Mouse (Mus musculus) midbrain, embryonic 16.5 days (tissue): ENCODE data around the gene Bmi1. TPM values are rescaled to one million over a fixed set of nuclear protein-coding genes. Genes with fewer than 3 reads are reported as not detected.

ENCODE experiments used
- ATAC-seq: fragments of 200-750 bp; cut with Nextera tagmentation; 2 replicates; pipeline ENCODE4 v1.8.0; 2017; ENCODE audit warnings: moderate TSS enrichment
- H3K27ac ChIP-seq: fragments of 300-500 bp; sonication (generic); 2 replicates; pipeline ENCODE4 v1.5.1; 2014; ENCODE audit warnings: mild to moderate bottlenecking, low read length, mixed read lengths
- H3K27me3 ChIP-seq: fragments of 300-500 bp; sonication (generic); 2 replicates; pipeline ENCODE4 v1.6.1; 2014; ENCODE audit warnings: low read depth, low read length, mixed read lengths; ENCODE audit not compliant: control insufficient read depth, insufficient read depth
- H3K36me3 ChIP-seq: fragments of 300-500 bp; sonication (generic); 2 replicates; pipeline ENCODE4 v1.6.1; 2014; ENCODE audit warnings: mild to moderate bottlenecking, low read length, moderate library complexity, mixed read lengths; ENCODE audit not compliant: control insufficient read depth, insufficient read depth
- H3K4me1 ChIP-seq: fragments of 300-500 bp; sonication (generic); 2 replicates; pipeline ENCODE4 v1.6.1; 2014; ENCODE audit warnings: mild to moderate bottlenecking, low read length, mixed read lengths; ENCODE audit not compliant: control insufficient read depth, insufficient read depth
- H3K4me2 ChIP-seq: fragments of 300-500 bp; sonication (generic); 2 replicates; pipeline ENCODE4 v1.6.1; 2014; ENCODE audit warnings: mild to moderate bottlenecking, low read length, mixed read lengths
- H3K4me3 ChIP-seq: fragments of 300-500 bp; sonication (generic); 2 replicates; pipeline ENCODE4 v1.5.1; 2014; ENCODE audit warnings: low read depth, mild to moderate bottlenecking, low read length, moderate library complexity, mixed read lengths
- H3K9ac ChIP-seq: fragments of 300-500 bp; sonication (generic); 2 replicates; pipeline ENCODE4 v1.6.1; 2014; ENCODE audit warnings: low read depth, low read length, mixed read lengths
- H3K9me3 ChIP-seq: fragments of 300-500 bp; sonication (generic); replicated peaks from 2 replicates; pipeline ENCODE4 v1.6.1; 2014; ENCODE audit warnings: mild to moderate bottlenecking, low read length, mixed read lengths; ENCODE audit not compliant: control insufficient read depth, poor library complexity, severe bottlenecking
- WGBS: fragments of 180-500 bp; shearing (Covaris S2); extraction: QIAGEN DNeasy Blood & Tissue Kit; methylation state at CpG from one replicate; pipeline ENCODE4 v1.1.7; 2014; 5-methylcytosine and 5-hydroxymethylcytosine counted together
- polyA plus RNA-seq: library from polyadenylated mRNA; unstranded; fragments of >200 nt; fragmentation: Nextera tagmentation; extraction: Ambion mirVana; gene quantifications from 2 replicates; pipeline ENCODE4 v1.2.1, GENCODE M21; 2015

Bmi1 gene
- polyA plus RNA-seq, 1 experiment from 2014 or later, result 19.4 TPM

DNA sequence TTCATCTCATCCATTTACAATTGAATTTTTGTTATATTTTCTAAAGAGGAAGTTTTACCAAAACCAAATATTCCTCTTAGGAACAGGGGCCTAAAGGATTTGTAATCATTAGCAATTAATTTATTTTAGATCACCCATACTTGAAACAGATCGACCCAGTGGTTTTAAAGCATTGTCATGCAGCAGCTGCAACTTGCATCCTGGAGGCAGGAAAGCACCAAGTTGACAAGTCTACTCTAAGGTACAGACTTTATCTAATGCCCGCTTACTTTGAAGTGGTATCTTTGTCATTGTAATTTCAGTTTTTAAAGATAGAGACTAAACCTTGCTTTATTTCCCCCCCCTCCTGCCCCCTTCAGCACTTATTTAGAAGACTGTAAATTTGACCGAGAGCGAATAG lies 3.1 kb upstream of the Bmi1 start:
- H3K9ac ChIP-seq, result no peak overlapping the region
- H3K27me3 ChIP-seq, result peaks cover 5% of the 10 kb centered on the region; the same call in 1 of the 2 replicates
- H3K4me2 ChIP-seq, result no peak overlapping the region
- H3K36me3 ChIP-seq, result no peaks in the 10 kb centered on the region
- 54% methylated on average over 4 of the region's 4 CpGs for WGBS
- no peak for ATAC-seq
- no peak overlapping the region for H3K4me3 ChIP-seq
- H3K9me3 ChIP-seq, result no peaks in the 10 kb centered on the region
- peaks cover 21% of the 10 kb centered on the region for H3K4me1 ChIP-seq
- no peak overlapping the region for H3K27ac ChIP-seq

- ATAC-seq, result no peak
- Histone ChIP-seq H3K36me3 (no peaks in the 10 kb centered on the region), H3K9me3 (no peaks in the 10 kb centered on the region), H3K9ac (no peak overlapping the region), H3K27me3 (peaks cover 7% of the 10 kb centered on the region; the same call in 1 of the 2 replicates), H3K4me3 (no peak overlapping the region), H3K27ac (no peak overlapping the region), H3K4me2 (no peak overlapping the region), H3K4me1 (peaks cover 21% of the 10 kb centered on the region)
- 62% methylated on average over 4 of the region's 4 CpGs for WGBS
Observed at GRCm38 (mm10) chr2:18674193-18674902, 2.5 kb upstream of the Bmi1 start.

DNA sequence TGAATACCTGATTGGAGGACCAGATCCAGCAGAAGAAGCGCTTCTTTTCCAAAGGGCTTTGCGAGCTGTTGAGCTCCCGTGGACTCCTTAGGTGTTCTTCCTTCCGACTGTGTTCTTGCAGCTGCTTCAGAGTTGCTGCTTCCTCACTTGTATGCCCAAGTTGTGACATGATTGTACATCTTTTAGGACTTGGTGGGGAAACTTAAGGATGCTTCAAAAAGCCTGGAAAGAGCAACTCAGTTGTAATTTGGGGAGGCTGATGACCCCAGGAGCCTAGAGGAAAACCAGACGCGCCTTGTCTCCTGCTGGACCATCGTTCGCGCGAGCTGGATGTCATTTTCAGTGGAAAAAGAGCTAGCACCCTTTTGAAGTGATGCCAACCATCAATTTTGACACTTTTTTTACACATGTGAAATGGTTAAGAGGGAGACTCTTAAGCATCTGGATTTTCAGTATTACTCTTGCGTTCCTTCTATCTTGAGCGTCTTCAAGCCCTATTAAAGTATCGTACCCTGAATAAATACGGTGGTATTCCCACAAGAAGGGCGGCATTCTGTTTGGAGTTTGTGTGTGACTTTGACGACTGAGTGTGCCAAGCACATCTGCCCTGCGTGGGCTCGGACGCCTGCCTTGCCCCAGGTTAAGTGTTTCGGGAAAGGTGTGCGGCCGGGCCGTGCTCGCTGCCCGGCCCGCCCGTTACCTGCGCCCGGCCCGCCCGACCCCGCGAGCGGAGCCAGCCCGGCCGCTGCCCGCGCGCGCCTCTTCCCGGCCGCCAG lies 949 bp upstream of the Bmi1 start:
- no peak for ATAC-seq
- Histone ChIP-seq H3K9me3 (no peaks in the 10 kb centered on the region), H3K27ac (peak overlapping the region; percentile 91), H3K9ac (peak overlapping the region; percentile 98), H3K4me2 (peak overlapping the region; percentile 64), H3K4me1 (peaks cover 25% of the 10 kb centered on the region), H3K4me3 (peak overlapping the region; percentile 81), H3K36me3 (no peaks in the 10 kb centered on the region), H3K27me3 (peaks cover 14% of the 10 kb centered on the region)
- 7% methylated on average over 42 of the region's 42 CpGs for WGBS

GRCm38 (mm10) chr2:18676457-18676935 lies 322 bp upstream of the Bmi1 start:
- H3K36me3 ChIP-seq, result no peaks in the 10 kb centered on the region
- H3K4me1 ChIP-seq, result peaks cover 30% of the 10 kb centered on the region
- peaks cover 20% of the 10 kb centered on the region for H3K27me3 ChIP-seq
- peak overlapping the region; percentile 81 for H3K4me3 ChIP-seq
- peak overlapping the region; percentile 64 for H3K4me2 ChIP-seq
- peak overlapping the region; percentile 91 for H3K27ac ChIP-seq
- peak; percentile 80 for ATAC-seq
- H3K9me3 ChIP-seq, result no peaks in the 10 kb centered on the region
- WGBS, result 0% methylated on average over 9 of the region's 64 CpGs
- H3K9ac ChIP-seq, result peak overlapping the region; percentile 98

DNA sequence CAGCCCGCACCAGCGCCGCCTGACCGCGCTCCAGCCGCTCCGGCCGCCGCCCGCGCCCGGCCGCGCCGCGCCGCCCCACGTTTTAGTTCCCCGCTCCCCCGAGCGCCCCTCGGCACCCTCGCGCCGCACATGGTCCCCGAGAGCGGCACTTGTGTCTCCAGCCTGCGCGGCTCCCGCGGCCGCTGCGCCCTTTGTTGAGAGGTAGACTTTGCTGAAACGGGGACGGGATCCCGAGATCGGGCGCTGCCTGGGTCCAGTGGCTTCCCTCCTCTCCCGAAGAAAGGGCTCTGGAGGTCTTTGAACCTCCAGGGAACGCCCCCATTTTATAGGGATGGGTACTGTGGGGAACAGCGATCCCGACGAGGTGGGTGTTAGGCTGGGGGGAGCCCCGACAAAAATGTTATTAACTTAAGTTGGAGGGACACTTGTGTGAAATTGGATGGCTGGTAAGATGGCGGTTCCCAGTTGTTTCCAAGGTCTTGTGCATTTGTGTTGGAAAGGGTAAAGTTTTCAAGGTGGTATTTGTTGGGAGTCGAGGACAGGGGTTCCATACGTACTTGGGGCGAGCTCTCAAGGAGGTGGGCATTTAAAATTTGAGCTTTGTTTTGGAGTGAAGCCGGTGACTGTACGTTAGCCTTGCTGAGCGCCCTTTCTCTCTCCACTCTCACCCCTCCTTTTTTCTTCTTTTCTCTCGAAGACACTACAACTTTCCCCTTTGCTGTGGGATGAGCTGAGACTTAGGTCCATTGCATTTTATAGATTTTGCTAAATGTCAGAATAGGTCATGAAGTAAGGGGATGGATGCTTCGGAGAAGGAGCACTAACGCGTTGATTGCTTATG lies 1.0 kb downstream of the Bmi1 start:
- under 1% methylated on average over 45 of the region's 55 CpGs for WGBS

DNA sequence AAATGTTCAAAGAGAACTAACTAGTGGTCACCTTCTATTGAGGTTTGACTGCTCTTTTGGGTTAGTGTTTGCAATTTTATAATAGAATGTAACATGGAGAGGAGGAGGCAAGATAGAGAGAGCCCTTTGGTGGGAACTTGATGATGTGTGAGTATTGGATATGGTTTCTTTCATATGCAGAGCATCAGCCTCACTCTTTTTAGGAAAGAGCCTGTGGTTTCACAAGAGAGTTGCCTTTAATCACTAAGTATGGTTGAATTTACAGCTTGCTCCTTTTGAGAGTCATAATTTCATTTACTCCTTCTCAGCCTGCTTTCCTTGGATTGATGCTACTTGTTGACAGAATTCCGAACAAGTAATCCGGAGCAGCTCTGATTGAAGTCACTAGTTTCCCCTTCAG lies 2.9 kb downstream of the Bmi1 start:
- Histone ChIP-seq H3K27me3 (peaks cover 27% of the 10 kb centered on the region), H3K9ac (no peak overlapping the region), H3K4me1 (peaks cover 21% of the 10 kb centered on the region), H3K36me3 (peaks cover 7% of the 10 kb centered on the region; the same call in 1 of the 2 replicates), H3K27ac (no peak overlapping the region), H3K4me3 (no peak overlapping the region), H3K9me3 (no peaks in the 10 kb centered on the region), H3K4me2 (no peak overlapping the region)
- ATAC-seq, result no peak
- WGBS, result 60% methylated on average over 2 of the region's 2 CpGs

More for the DNA sequence above, 1.0 kb downstream of the Bmi1 start:
- H3K4me2 ChIP-seq, result peak overlapping the region; percentile 64
- no peak; the same call in 1 of the 2 replicates for ATAC-seq
- no peaks in the 10 kb centered on the region for H3K9me3 ChIP-seq
- no peaks in the 10 kb centered on the region for H3K36me3 ChIP-seq
- H3K27ac ChIP-seq, result peak overlapping the region; percentile 91; the same call in 1 of the 2 replicates
- H3K4me3 ChIP-seq, result peak overlapping the region; percentile 81
- peaks cover 30% of the 10 kb centered on the region for H3K4me1 ChIP-seq
- H3K9ac ChIP-seq, result peak overlapping the region; percentile 98
- H3K27me3 ChIP-seq, result peaks cover 24% of the 10 kb centered on the region

DNA sequence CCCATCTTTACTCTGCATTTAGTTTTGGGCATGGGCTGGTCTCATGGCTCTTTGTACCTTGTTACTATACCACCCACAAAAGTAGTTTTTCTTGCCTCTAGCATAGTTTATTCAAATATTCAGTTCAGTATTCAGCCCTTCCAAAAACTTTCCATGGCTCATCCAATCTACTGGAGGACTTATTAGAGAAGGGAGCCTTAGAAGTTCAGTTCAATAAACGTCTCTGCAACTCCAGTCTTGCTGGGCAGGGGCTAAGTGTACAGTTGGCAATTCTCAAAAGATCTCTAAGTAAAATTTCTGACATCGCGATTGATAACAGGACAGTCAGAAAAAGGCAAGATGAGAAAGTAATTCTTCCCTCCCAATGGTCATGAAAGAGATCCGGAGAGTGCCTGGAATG lies 3.7 kb downstream of the Bmi1 start:
- H3K27me3 ChIP-seq, result peaks cover 27% of the 10 kb centered on the region

DNA sequence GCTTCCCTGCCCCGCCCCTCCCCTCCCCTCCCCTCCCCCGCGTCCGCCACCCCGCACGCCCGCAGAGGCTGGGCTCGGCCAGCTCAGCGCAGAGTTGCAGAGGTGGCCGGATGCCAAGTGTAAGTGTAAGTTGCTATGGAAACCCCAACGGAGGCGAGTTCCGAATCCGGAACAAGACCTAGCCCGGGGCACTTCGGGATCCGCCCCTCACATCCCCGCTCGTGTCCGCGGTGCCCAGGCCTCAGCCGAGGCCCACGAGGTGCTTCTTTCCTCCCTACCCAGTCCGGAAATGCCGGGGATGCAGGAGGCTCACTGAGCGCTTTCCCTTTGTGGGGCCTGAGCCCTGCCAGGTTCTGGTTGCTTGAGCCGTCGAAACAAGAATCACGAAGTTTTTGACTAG lies 4.1 kb downstream of the Bmi1 start:
- Histone ChIP-seq H3K27me3 (peaks cover 27% of the 10 kb centered on the region), H3K27ac (no peak overlapping the region), H3K9ac (no peak overlapping the region), H3K9me3 (no peaks in the 10 kb centered on the region), H3K4me2 (peak overlapping the region; percentile 51), H3K36me3 (peaks cover 7% of the 10 kb centered on the region; the same call in 1 of the 2 replicates), H3K4me3 (peak overlapping the region; percentile 26; the same call in 1 of the 2 replicates), H3K4me1 (peaks cover 17% of the 10 kb centered on the region)
- no peak for ATAC-seq
- WGBS, result 9% methylated on average over 22 of the region's 29 CpGs

More for the DNA sequence above, 3.7 kb downstream of the Bmi1 start:
- peak overlapping the region; percentile 51 for H3K4me2 ChIP-seq
- ATAC-seq, result no peak
- no peak overlapping the region for H3K9ac ChIP-seq
- peaks cover 21% of the 10 kb centered on the region for H3K4me1 ChIP-seq
- 2% methylated on average over 4 of the region's 4 CpGs for WGBS
- H3K27ac ChIP-seq, result no peak overlapping the region
- H3K36me3 ChIP-seq, result peaks cover 7% of the 10 kb centered on the region; the same call in 1 of the 2 replicates
- H3K9me3 ChIP-seq, result no peaks in the 10 kb centered on the region
- H3K4me3 ChIP-seq, result peak overlapping the region; percentile 26; the same call in 1 of the 2 replicates
